Mouse (Mus musculus) liver, adult (tissue): ENCODE measurements around the gene Fam171b.

ENCODE experiments used
- GATA4 ChIP-seq: IDR thresholded peaks from 2 replicates; pipeline ENCODE4 v1.6.1; 2014; ENCODE audit warnings: mild to moderate bottlenecking, low read length; ENCODE audit not compliant: insufficient replicate concordance

Gene Fam171b

DNA sequence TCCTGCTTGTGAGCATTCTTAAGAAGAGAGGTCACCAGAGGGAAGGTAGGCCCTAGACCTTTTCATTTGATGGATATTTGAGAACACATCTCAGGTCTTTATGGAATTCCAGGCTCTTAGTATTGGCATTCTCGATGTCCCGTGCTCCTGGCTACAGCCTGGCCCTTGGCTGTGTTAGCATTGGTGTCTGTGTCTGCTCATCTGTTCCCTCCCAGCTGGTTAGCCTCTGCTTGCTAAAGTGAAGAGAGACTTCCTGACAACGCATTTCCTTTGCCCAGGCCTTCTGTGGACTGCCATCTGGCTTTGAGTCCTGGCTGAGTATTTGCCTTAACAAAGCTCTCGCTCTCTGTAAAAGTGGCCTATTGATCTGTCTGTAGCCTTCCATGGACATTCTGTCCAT is 20.5 kb downstream of the Fam171b start:
- no peak for TF ChIP-seq GATA4

DNA sequence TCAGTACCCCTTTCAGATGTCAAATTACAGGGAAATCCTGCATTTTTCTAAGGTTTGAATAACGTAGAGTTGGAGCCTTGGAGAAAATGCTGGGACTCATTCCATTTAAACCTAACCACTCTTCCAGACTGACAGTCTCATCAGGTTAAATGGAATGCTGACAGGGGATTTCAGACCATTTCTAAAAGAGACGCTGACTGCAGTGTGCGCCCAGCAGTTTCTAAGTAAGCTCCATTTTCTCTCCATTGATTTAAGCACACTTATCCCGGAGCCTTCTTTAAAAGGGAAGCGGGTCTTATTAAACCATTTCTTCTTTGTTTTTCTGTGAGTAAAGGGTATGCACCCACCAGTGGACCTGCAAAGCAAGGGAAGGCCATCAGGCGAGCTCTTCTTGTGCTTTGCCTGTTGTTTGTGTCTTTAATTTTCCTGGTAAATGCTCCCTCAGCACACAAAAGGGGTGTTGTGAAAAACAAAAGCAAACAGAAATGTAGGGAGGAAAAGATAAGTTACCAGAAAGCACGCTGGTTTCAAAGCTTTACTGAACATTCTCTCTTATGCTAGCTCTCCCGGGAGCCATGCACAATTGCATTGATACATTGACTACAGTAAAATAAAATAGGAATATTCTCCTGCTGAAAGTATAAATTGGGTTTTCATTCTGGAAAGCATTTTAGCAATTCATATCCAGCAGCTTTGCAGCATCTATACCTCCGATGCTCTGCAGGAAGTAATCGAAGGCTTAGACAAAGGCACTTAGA is 23.1 kb downstream of the Fam171b start:
- no peak for TF ChIP-seq GATA4

DNA sequence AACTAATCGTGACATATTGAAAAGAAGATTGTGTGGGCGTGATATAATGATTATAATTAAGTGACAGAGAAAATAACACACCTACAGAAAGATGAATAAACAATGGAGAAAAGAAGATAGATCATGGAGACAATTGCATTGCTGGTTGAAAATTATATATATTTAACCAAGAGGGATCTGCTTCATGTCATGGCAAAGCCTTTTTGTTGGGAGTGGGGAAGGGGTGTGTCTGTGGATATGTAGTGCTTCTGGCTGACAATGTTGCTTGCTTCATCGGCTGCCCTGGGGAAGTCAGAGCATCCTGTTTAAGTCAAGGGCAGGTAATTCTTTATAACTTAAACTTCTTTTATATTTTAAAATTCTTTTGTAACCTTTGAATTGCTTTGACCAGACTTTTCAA is 36.1 kb downstream of the Fam171b start:
- TF ChIP-seq GATA4, result no peak

DNA sequence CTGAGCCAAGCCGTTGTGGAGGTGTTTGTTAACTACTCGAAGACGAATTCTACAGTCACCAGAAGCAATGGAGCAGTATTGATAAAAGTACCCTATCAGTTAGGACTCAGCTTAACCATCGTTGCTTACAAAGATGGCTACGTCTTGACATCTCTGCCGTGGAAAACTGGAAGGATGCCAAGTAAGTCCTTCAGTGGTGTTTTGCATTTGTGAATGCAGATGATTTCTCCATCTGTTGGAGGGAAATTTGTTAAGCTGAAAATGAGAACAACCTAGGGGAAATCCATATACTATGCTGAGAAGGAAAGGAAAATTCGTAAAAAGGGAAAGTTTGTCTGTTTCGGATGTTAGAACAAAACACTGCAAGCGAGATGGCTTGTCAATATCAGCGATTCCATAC is 41.0 kb downstream of the Fam171b start:
- TF ChIP-seq GATA4, result no peak

DNA sequence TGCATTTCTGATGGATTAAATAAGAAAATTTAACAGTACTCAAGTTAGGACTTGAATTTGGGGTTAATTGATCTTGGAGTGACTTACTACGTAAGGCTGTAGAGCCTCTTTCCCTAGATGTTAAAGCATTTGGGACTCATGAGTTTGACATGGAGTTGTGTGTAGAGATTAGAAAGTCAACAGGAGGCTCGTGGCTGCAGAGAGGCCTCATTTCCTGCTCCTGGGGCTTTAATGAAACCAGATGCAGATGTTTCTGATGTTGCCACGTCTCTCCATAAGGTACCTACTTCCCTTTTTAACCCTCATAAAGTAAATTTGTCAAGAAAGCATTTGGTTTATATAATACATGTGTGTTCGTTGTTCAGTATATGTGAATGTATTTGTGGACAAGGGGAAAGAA is 43.8 kb downstream of the Fam171b start:
- TF ChIP-seq GATA4, result no peak

DNA sequence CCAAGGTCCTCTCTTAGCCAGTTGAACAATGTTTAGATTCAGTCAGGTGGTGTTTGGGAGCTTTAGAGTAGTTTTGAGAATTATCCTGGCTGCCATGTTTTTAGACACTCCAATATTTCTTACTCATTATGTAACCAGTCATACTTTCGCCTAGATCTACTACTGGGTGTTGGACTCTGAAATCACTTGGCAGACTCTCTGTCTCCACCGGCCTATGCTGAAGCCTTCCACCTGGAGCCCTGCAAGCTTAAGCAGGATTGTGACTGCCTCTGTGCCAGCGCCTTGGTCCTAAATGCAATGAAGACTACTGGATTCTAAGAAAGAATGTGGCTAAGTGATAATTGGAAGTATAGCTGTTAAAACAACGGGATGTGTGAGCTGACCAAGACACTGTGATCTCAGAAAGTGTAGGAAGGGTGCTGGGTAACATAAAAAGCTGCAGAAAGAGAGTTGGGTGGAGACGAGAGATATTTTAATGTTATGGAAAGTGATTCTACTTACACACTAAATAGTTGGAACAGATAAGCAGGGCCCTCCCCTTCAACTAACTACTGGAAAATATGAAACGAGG is 71.5 kb downstream of the Fam171b start:
- no peak for TF ChIP-seq GATA4

DNA sequence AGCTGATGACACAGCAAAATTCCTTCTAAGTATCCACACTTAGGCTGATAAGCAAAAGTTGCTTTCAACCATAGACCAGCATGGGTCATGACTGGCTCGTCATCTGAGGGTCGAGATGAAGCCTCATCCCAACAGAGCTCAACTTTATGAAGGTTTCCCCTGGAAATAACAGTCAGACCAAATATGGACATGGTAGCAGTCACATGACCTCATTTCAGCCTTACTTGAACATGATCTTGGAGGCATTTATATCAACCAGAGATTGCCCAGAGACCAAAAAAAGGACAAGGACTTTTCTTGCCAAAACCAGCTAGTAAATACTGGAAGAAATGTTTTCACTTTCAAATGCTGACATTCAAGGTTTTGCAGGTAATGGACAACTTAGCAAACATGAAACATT is 81.3 kb downstream of the Fam171b start:
- no peak for TF ChIP-seq GATA4

DNA sequence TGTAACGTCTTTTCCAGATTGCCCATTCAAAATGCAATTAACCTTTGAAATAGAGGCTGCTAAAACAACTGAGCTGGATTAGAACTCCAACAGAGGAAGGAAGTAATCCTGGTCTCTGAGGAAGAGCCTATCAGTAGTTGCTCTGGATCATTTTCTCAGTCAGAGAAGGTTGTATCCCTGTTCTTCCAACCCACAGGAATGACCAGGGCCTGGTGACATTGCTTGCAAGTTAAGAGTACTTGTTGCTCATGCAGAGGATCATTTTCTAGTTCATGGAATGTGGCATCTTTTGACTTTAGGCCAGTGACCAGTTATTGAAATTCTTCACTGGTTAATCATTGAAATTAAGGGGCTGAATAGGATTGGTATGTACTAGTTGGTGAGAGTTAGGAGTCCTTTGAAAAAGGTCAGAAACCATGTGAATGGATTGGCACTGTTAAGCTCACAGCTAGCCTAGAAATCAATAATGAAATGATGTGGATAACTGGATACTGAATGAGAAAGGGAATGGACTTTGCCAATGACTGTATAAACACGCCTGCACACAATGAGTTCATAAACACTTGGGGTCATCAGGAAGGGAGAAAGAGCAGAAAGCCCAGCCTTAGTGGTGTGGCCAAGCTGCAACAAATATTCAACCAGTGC is 89.6 kb downstream of the Fam171b start:
- no peak for TF ChIP-seq GATA4

DNA sequence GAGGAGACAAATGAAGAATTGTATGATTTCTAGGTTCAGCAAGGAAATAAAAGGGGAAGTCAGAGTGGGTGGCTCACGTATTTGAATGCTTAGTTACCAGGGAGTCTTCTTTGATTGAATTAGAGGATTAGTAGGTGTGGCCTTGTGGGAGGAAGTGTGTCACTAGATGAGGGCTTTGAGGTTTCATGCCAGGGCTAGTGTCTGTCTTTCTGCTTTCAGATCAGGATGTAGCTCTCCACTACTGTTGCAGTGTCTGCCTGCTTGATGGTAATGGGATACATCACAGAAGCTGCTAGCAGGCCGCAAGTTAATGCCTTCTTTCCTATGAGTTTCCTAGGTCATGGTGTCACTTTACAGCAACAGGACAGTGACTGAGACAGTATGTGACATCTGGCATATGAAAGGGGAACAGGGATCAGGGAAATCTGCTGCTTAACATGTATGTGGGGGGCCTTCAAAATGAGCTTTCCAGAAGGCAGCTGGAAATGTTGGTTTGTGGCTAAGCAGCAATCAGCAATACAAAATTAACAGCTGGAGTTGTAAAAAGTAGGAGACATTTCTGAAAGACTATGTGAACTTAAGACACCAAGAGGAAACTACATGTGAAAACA is 117.1 kb downstream of the Fam171b start:
- TF ChIP-seq GATA4, result no peak
